Mouse (Mus musculus) CH12.LX (cell line): Measurements from ENCODE around the gene Myl12a. TPM values are rescaled to one million over a fixed set of nuclear protein-coding genes. Genes with fewer than 3 reads are reported as not detected.

Experiments
- DNase-seq: peaks from one replicate; pipeline ENCODE4 v3.0.0-alpha.2; 2013; ENCODE audit errors: extremely low read depth
- H3K27ac ChIP-seq: 2 replicates; pipeline ENCODE4 v1.5.1; 2012; ENCODE audit warnings: low read depth, mild to moderate bottlenecking, control low read depth, moderate library complexity; ENCODE audit not compliant: insufficient read depth
- H3K27me3 ChIP-seq: replicated peaks from 2 replicates; pipeline ENCODE3; 2012; ENCODE audit warnings: inconsistent platforms
- H3K36me3 ChIP-seq, 2 experiments: replicated peaks in 1 of 2; 2 replicates each; pipeline versions ENCODE3 to v1.6.1; 2012; ENCODE audit warnings: inconsistent platforms in 1 of 2, low read length in 1 of 2, mild to moderate bottlenecking in 1 of 2, mixed read lengths in 1 of 2, moderate library complexity in 1 of 2; ENCODE audit not compliant: control insufficient read depth in 1 of 2, insufficient read depth in 1 of 2
- H3K4me1 ChIP-seq, 2 experiments: 2 replicates each; pipeline ENCODE4 v1.6.1; 2012; ENCODE audit warnings: inconsistent platforms in 1 of 2, moderate library complexity in 1 of 2; ENCODE audit not compliant: insufficient read depth in 2 of 2, control insufficient read depth in 1 of 2
- H3K4me2 ChIP-seq: 2 replicates; pipeline ENCODE4 v1.6.1; 2012; ENCODE audit warnings: low read depth, mild to moderate bottlenecking, control low read depth; ENCODE audit not compliant: poor library complexity, insufficient read depth, severe bottlenecking
- H3K4me3 ChIP-seq, 3 experiments: fragments of 150-350 bp in 1 of 3; sonication (generic) in 1 of 3; replicated peaks in 1 of 3; 2 replicates each; pipeline versions ENCODE3 to v1.5.1; 2011 to 2012; ENCODE audit warnings: low read depth in 2 of 3, low read length in 2 of 3, mild to moderate bottlenecking in 2 of 3, moderate library complexity in 2 of 3, control low read depth in 1 of 3, improper control_type of control experiment in 1 of 3, inconsistent platforms in 1 of 3, mixed read lengths in 1 of 3; ENCODE audit not compliant: poor library complexity in 1 of 3
- H3K79me2 ChIP-seq: replicated peaks from 2 replicates; pipeline ENCODE4 v1.6.1; 2012; ENCODE audit warnings: mild to moderate bottlenecking, moderate library complexity; ENCODE audit not compliant: control insufficient read depth, poor library complexity, insufficient read depth, severe bottlenecking; ENCODE audit errors: extremely low read depth
- H3K9ac ChIP-seq: 2 replicates; pipeline ENCODE4 v1.6.1; 2012; ENCODE audit warnings: low read depth, mild to moderate bottlenecking, control low read depth, moderate library complexity; ENCODE audit not compliant: insufficient read depth
- H3K9me3 ChIP-seq: replicated peaks from 2 replicates; pipeline ENCODE3; 2012; ENCODE audit warnings: low read length, inconsistent platforms, mixed read lengths
- BHLHE40 ChIP-seq: IDR thresholded peaks from 2 replicates; pipeline ENCODE4 v1.6.1; 2011; ENCODE audit warnings: mild to moderate bottlenecking, low read depth, low read length, improper control_type of control experiment
- CHD1 ChIP-seq: IDR thresholded peaks from 2 replicates; pipeline ENCODE4 v1.6.1; 2012; ENCODE audit warnings: low read depth, low read length, improper control_type of control experiment, inconsistent platforms
- CHD2 ChIP-seq: IDR thresholded peaks from 2 replicates; pipeline ENCODE4 v1.6.1; 2011; ENCODE audit warnings: low read length, improper control_type of control experiment
- CTCF ChIP-seq, 2 experiments: IDR thresholded peaks in 1 of 2; conservative IDR thresholded peaks in 1 of 2; 2 replicates each; pipeline ENCODE4 v1.5.1; 2011 to 2012; ENCODE audit warnings: low read depth in 2 of 2, low read length in 2 of 2, improper control_type of control experiment in 1 of 2, inconsistent platforms in 1 of 2, mild to moderate bottlenecking in 1 of 2, moderate library complexity in 1 of 2
- E2F4 ChIP-seq: IDR thresholded peaks from 2 replicates; pipeline ENCODE4 v1.6.1; 2011; ENCODE audit warnings: low read depth, low read length, improper control_type of control experiment; ENCODE audit not compliant: insufficient replicate concordance
- ELF1 ChIP-seq: IDR thresholded peaks from 2 replicates; pipeline ENCODE4 v1.6.1; 2014; ENCODE audit warnings: low read depth, mild to moderate bottlenecking, inconsistent platforms, low read length, improper control_type of control experiment
- EP300 ChIP-seq: IDR thresholded peaks from 2 replicates; pipeline ENCODE4 v1.6.1; 2011; ENCODE audit warnings: low read length, improper control_type of control experiment
- ETS1 ChIP-seq: conservative IDR thresholded peaks from 2 replicates; pipeline ENCODE4 v1.6.1; 2012; ENCODE audit warnings: low read depth, mild to moderate bottlenecking, inconsistent platforms, low read length, improper control_type of control experiment, moderate library complexity
- GABPA ChIP-seq: IDR thresholded peaks from 2 replicates; pipeline ENCODE4 v1.6.1; 2012; ENCODE audit warnings: low read depth, low read length, improper control_type of control experiment, inconsistent platforms; ENCODE audit not compliant: insufficient replicate concordance
- HCFC1 ChIP-seq: IDR thresholded peaks from 2 replicates; pipeline ENCODE4 v1.6.1; 2012; ENCODE audit warnings: low read depth, mild to moderate bottlenecking, inconsistent platforms, low read length, improper control_type of control experiment
- IRF4 ChIP-seq: IDR thresholded peaks from 2 replicates; pipeline ENCODE4 v1.6.1; 2014; ENCODE audit warnings: low read depth, mild to moderate bottlenecking, inconsistent platforms, low read length, improper control_type of control experiment
- JUN ChIP-seq: IDR thresholded peaks from 2 replicates; pipeline ENCODE4 v1.6.1; 2011; ENCODE audit warnings: low read depth, mild to moderate bottlenecking, low read length, improper control_type of control experiment, moderate library complexity; ENCODE audit not compliant: insufficient read depth
- JUND ChIP-seq: conservative IDR thresholded peaks from 2 replicates; pipeline ENCODE4 v1.6.1; 2011; ENCODE audit warnings: low read depth, low read length, improper control_type of control experiment
- KAT2A ChIP-seq: IDR thresholded peaks from 2 replicates; pipeline ENCODE4 v1.6.1; 2012; ENCODE audit warnings: low read length, improper control_type of control experiment, inconsistent platforms; ENCODE audit not compliant: insufficient replicate concordance
- MAFK ChIP-seq: IDR thresholded peaks from 2 replicates; pipeline ENCODE4 v1.6.1; 2011; ENCODE audit warnings: low read length, improper control_type of control experiment; ENCODE audit not compliant: insufficient replicate concordance
- MAX ChIP-seq: IDR thresholded peaks from 2 replicates; pipeline ENCODE4 v1.6.1; 2011; ENCODE audit warnings: low read length, improper control_type of control experiment
- MAZ ChIP-seq: IDR thresholded peaks from 2 replicates; pipeline ENCODE4 v1.6.1; 2012; ENCODE audit warnings: low read depth, mild to moderate bottlenecking, inconsistent platforms, low read length, improper control_type of control experiment, moderate library complexity
- MEF2A ChIP-seq: IDR thresholded peaks from 2 replicates; pipeline ENCODE4 v1.6.1; 2014; ENCODE audit warnings: low read depth, mild to moderate bottlenecking, inconsistent platforms, low read length, improper control_type of control experiment, borderline replicate concordance
- MXI1 ChIP-seq: IDR thresholded peaks from 2 replicates; pipeline ENCODE4 v1.6.1; 2011; ENCODE audit warnings: mild to moderate bottlenecking, low read depth, low read length, improper control_type of control experiment
- MYC ChIP-seq: IDR thresholded peaks from 2 replicates; pipeline ENCODE4 v1.6.1; 2011; ENCODE audit warnings: low read depth, mild to moderate bottlenecking, improper control_type of control experiment, low read length
- NELFE ChIP-seq: IDR thresholded peaks from 2 replicates; pipeline ENCODE4 v1.6.1; 2011; ENCODE audit warnings: low read depth, low read length, improper control_type of control experiment
- NRF1 ChIP-seq: IDR thresholded peaks from 2 replicates; pipeline ENCODE4 v1.6.1; 2014; ENCODE audit warnings: low read depth, mild to moderate bottlenecking, inconsistent platforms, low read length, improper control_type of control experiment, moderate library complexity
- PAX5 ChIP-seq: IDR thresholded peaks from 2 replicates; pipeline ENCODE4 v1.6.1; 2012; ENCODE audit warnings: low read length, inconsistent platforms, mixed read lengths
- POLR2A ChIP-seq: IDR thresholded peaks from 2 replicates; pipeline ENCODE4 v1.6.1; 2011; ENCODE audit warnings: low read depth, mild to moderate bottlenecking, improper control_type of control experiment, low read length
- POLR2AphosphoS2 ChIP-seq: IDR thresholded peaks from 2 replicates; pipeline ENCODE4 v1.6.1; 2011; ENCODE audit warnings: low read depth, low read length, improper control_type of control experiment
- RAD21 ChIP-seq: IDR thresholded peaks from 2 replicates; pipeline ENCODE4 v1.6.1; 2011; ENCODE audit warnings: low read depth, mild to moderate bottlenecking, low read length, improper control_type of control experiment, moderate library complexity
- RCOR1 ChIP-seq: conservative IDR thresholded peaks from 2 replicates; pipeline ENCODE4 v1.6.1; 2012; ENCODE audit warnings: low read depth, mild to moderate bottlenecking, inconsistent platforms, low read length, improper control_type of control experiment
- SIN3A ChIP-seq: IDR thresholded peaks from 2 replicates; pipeline ENCODE4 v1.6.1; 2012; ENCODE audit warnings: low read length, improper control_type of control experiment, inconsistent platforms
- SMC3 ChIP-seq: IDR thresholded peaks from 2 replicates; pipeline ENCODE4 v1.6.1; 2011; ENCODE audit warnings: low read depth, low read length, improper control_type of control experiment
- TBP ChIP-seq: conservative IDR thresholded peaks from 2 replicates; pipeline ENCODE4 v1.6.1; 2011; ENCODE audit warnings: low read depth, low read length, improper control_type of control experiment
- TCF12 ChIP-seq: IDR thresholded peaks from 2 replicates; pipeline ENCODE4 v1.6.1; 2014; ENCODE audit warnings: low read depth, mild to moderate bottlenecking, inconsistent platforms, low read length, improper control_type of control experiment
- UBTF ChIP-seq: IDR thresholded peaks from 2 replicates; pipeline ENCODE4 v1.6.1; 2012; ENCODE audit warnings: low read depth, mild to moderate bottlenecking, inconsistent platforms, low read length, improper control_type of control experiment, moderate library complexity
- USF1 ChIP-seq: IDR thresholded peaks from 2 replicates; pipeline ENCODE4 v1.6.1; 2014; ENCODE audit warnings: low read depth, mild to moderate bottlenecking, inconsistent platforms, low read length, improper control_type of control experiment
- USF2 ChIP-seq: conservative IDR thresholded peaks from 2 replicates; pipeline ENCODE4 v1.6.1; 2011; ENCODE audit warnings: low read depth, low read length, improper control_type of control experiment
- ZC3H11A ChIP-seq: IDR thresholded peaks from 2 replicates; pipeline ENCODE4 v1.6.1; 2012; ENCODE audit warnings: low read depth, mild to moderate bottlenecking, inconsistent platforms, low read length, improper control_type of control experiment
- ZKSCAN1 ChIP-seq: IDR thresholded peaks from 2 replicates; pipeline ENCODE4 v1.6.1; 2012; ENCODE audit warnings: low read depth, inconsistent platforms, low read length, improper control_type of control experiment, borderline replicate concordance
- ZMIZ1 ChIP-seq: IDR thresholded peaks from 2 replicates; pipeline ENCODE4 v1.6.1; 2012; ENCODE audit warnings: low read depth, mild to moderate bottlenecking, inconsistent platforms, low read length, improper control_type of control experiment
- ZNF384 ChIP-seq: IDR thresholded peaks from 2 replicates; pipeline ENCODE4 v1.6.1; 2012; ENCODE audit warnings: low read depth, low read length, improper control_type of control experiment, inconsistent platforms
- dilution Hi-C: fragments of 300-500 bp; cut with MboI; formaldehyde crosslinking; loops from 2 replicates; pipeline ENCODE4 v1.14.3; 2020; ENCODE audit warnings: low sequenced_read_pairs; ENCODE audit not compliant: extremely low pct_unique_long_range_greater_than_20kb, extremely low pct_ligation_motif_present
- in situ Hi-C: fragments of 300-500 bp; cut with MboI; formaldehyde crosslinking; loops from 3 replicates; pipeline ENCODE4 v1.14.3; 2019; ENCODE audit warnings: low sequenced_read_pairs, low pct_ligation_motif_present, low pct_unique_long_range_greater_than_20kb, mixed read lengths
- polyA plus RNA-seq: library from polyadenylated mRNA; unstranded; fragments of >175 nt; gene quantifications from 2 replicates; pipeline ENCODE4 v1.2.1, GENCODE M21; 2012; ENCODE audit warnings: low read depth; ENCODE audit not compliant: insufficient read length
- total RNA-seq, 2 experiments: library from RNA; depleted of rRNA; stranded (reverse); fragments of 300-350 nt in 1 of 2; fragments of >200 nt in 1 of 2; gene quantifications; 2 replicates each; pipeline ENCODE4 v1.2.3; 2012 to 2014

Gene Myl12a
- total and polyA plus RNA-seq, 3 experiments = 163 to 285 (median 246) TPM

GRCm38 (mm10) chr17:70990403-70991303 lies 12.0 kb downstream of the Myl12a start:
- peak overlapping the region; percentile 67 for H3K4me2 ChIP-seq
- peak; percentile 58 for DNase-seq
- in situ Hi-C loops = no loop called here
- peak overlapping the region; percentile 80 to 93 (median 88) for H3K4me3 ChIP-seq
- peaks cover 51% of the 10 kb centered on the region for H3K79me2 ChIP-seq
- H3K9me3 ChIP-seq = no peaks in the 10 kb centered on the region
- H3K27ac ChIP-seq = peak overlapping the region; percentile 86
- peaks cover 11 to 53% of the 10 kb centered on the region in 2 experiments for H3K36me3 ChIP-seq
- dilution Hi-C loops = no loop called here
- peak overlapping the region; percentile 70 for H3K9ac ChIP-seq
- H3K4me1 ChIP-seq = peaks cover 18 to 84% of the 10 kb centered on the region in 2 experiments
- no peaks in the 10 kb centered on the region for H3K27me3 ChIP-seq
- TF ChIP-seq BHLHE40 = peak; percentile 66
- TF ChIP-seq TCF12 = peak; percentile 52; the same call in 1 of the 2 replicates
- no peak for TF ChIP-seq POLR2AphosphoS2
- no peak for TF ChIP-seq USF1
- TF ChIP-seq TBP = no peak
- peak; percentile 81 for TF ChIP-seq POLR2A
- TF ChIP-seq JUND = no peak
- no peak for TF ChIP-seq JUN
- TF ChIP-seq ZC3H11A = no peak
- 0 out of 2 replicates have a peak, but pooled peaks have one; percentile 23 for TF ChIP-seq MAZ
- TF ChIP-seq EP300 = no peak; the same call in 1 of the 2 replicates
- peak; percentile 78; the same call in 1 of the 2 replicates for TF ChIP-seq ZMIZ1
- TF ChIP-seq MEF2A = peak; percentile 47; the same call in 1 of the 2 replicates
- TF ChIP-seq UBTF = no peak
- TF ChIP-seq PAX5 = no peak
- peak; percentile 73 for TF ChIP-seq SIN3A
- TF ChIP-seq CTCF (conservative IDR thresholded peaks at IDR 0.05 in 1 of 2, IDR thresholded peaks at IDR 0.05 in 1 of 2; ENCODE audit: low read depth in 2 of 2, low read length in 2 of 2) = no peak
- no peak for TF ChIP-seq KAT2A
- TF ChIP-seq CHD2 = 0 out of 2 replicates have a peak, but pooled peaks have one; percentile 9
- TF ChIP-seq NRF1 = peak; percentile 22; the same call in 1 of the 2 replicates
- peak; percentile 98 for TF ChIP-seq CHD1
- TF ChIP-seq USF2 = no peak
- no peak for TF ChIP-seq RCOR1
- peak; percentile 80 for TF ChIP-seq NELFE
- TF ChIP-seq ETS1 = no peak
- TF ChIP-seq SMC3 = no peak
- TF ChIP-seq E2F4 = no peak
- no peak for TF ChIP-seq MAX
- peak; percentile 66; the same call in 1 of the 2 replicates for TF ChIP-seq HCFC1
- TF ChIP-seq GABPA = no peak
- TF ChIP-seq ELF1 = peak; percentile 90
- no peak for TF ChIP-seq MAFK
- TF ChIP-seq MYC = no peak
- no peak for TF ChIP-seq ZNF384
- TF ChIP-seq MXI1 = peak; percentile 55; the same call in 1 of the 2 replicates
- no peak for TF ChIP-seq RAD21
- no peak for TF ChIP-seq IRF4
- no peak for TF ChIP-seq ZKSCAN1
- TF ChIP-seq, all 38 proteins: peak for 14
